Mouse (Mus musculus) thymus, adult 2 months (tissue): Measurements from ENCODE around the gene Tmed10.

ENCODE experiments used
- CTCF ChIP-seq: fragments of 200-500 bp; IDR thresholded peaks from 2 replicates; pipeline ENCODE4 v1.5.1; 2012; ENCODE audit warnings: mild to moderate bottlenecking, control low read depth, low read length, moderate library complexity, borderline replicate concordance; ENCODE audit not compliant: control insufficient read depth, poor library complexity, insufficient read depth; ENCODE audit errors: extremely low read depth
- POLR2A ChIP-seq: fragments of 200-500 bp; IDR thresholded peaks from 2 replicates; pipeline ENCODE4 v1.6.1; 2012; ENCODE audit warnings: mild to moderate bottlenecking, low read length, control low read depth, moderate library complexity; ENCODE audit not compliant: control insufficient read depth, poor library complexity, insufficient read depth; ENCODE audit errors: extremely low read depth

GRCm38 (mm10) chr12:85397960-85398272 lies 23.3 kb upstream of the Tmed10 start:
- TF ChIP-seq POLR2A (no peak), CTCF (no peak)
